Mouse (Mus musculus): ENCODE results near the gene Hcn3. TPM values are rescaled to one million over a fixed set of nuclear protein-coding genes. Genes with fewer than 3 reads are reported as not detected.

Gene Hcn3
- polyA plus RNA-seq (2015; fragmentation: Nextera tagmentation; extraction: Ambion mirVana), result 33.7 and 44.1 TPM in 2 replicates

DNA sequence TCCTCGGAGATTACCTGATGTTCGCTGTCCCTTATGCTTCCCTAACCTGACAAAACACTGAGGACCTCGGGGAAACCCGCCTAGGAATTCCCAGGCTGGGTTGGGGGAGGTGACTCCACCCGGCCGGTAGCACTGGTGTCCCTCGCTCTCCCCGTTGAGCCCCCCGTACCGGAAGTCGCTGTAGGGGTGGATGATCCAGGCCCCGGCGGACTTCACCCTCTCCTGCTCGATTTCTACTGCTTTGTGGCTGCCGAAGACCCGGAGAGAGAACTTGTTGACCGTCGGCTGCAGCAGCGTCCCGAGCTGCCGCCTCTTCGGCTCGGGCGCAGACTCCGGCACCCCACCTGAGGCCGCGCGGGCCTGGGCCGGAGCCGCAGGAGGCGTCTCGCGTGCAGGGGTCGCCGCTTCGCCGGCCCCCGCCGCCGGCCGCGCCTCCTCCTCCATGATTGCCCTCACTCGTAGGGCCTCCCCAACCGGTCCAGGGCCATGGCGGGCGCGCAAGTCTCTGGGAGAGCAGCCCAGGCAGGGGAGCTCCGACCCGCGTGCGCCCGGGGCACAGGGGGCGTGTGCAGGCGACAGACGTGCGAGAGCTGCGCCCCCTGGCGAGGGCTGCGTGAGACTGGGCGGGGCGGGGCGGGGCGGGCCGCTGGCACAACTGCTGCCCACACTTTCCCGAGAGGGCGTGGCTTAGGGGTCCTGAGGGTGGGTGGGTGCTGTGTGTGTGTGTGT, at the start of gene Hcn3:
Gene Hcn3 (minus strand): TSS at position 581 of the 729 bp plus-strand sequence.

DNA sequence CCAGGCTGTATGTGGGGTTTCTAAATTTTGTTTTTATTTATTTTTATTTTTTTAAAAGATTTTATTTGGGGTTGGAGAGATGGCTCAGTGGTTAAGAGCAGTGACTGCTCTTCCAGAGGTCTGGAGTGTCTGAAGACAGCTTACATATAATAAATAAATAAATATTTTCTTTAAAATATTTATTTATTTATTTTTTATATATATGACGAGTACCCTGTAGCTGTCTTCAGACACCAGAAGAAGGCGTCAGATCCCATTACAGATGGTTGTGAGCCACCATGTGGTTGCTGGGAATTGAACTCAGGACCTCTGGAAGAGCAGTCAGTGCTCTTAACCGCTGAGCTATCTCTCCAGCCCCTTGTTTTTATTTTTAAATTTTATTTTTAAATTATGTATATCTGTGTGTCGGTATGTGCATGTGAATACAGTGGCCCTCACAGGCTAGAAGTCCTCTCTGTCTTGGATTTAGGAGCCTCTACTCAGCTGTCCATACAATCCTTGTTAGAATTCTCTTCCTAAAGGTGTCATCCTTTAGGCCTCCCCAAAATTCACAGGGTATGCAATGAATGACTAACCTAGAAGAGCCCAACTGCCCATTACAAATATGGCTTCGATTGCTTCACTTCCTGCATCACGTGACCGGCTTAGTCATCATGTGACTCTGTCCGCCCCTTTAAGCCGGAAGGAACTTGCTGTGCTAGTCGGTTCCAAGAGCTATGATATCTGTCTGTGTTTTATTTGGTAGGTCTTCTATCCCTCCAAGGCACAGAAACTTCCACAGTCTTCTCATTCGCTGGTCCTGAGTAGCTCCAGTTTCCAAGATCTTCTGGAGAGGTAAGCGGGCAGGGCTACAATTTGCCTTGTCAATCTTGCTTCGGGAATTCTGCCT, 42.5 kb upstream of the Hcn3 start, which contains the start of gene Gba:
Gene Gba (plus strand): TSS at position 676 of the 889 bp plus-strand sequence.

DNA sequence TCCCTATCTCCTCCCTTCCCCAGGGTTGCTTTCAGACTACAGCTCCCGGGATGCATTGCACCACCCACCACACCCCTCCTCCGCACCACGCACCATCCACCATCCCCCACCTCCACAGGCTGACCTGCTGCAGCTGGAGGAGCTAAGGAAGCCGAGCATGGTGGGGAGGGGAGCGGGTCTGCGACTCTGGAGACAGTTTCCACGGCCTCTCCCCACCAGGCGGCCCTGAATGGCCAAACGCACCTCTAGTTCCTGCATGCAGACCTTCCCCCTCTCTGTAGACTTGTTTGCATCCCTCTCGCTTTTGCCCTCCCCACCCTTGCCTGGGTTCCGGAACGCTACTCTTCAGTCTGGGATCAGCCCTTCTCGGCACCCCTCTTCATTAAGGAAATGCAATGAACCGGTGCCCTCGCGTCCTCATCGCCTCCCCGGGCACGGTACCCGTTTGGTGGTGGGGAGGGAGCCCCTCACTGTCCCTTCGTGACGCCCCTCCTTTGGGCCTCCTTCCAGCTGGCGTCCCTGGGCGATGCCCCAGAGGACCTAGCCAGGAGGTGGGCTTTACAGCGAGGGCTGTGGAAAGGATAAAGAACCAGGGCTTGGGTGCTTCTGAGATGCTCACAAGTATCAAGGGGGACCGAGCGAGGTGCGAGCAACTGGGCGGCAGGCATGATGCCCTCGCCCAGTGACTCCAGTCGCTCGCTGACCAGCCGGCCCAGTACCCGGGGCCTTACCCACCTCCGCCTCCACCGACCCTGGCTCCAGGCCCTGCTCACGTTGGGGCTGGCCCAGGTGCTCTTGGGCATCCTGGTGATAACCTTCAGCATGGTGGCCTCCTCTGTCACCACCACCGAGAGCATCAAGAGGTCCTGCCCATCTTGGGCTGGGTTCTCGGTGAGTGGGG, 23.3 kb upstream of the Hcn3 start, which contains the start of gene Fam189b:
Gene Fam189b (plus strand): TSS at position 86 of the 901 bp plus-strand sequence.

DNA sequence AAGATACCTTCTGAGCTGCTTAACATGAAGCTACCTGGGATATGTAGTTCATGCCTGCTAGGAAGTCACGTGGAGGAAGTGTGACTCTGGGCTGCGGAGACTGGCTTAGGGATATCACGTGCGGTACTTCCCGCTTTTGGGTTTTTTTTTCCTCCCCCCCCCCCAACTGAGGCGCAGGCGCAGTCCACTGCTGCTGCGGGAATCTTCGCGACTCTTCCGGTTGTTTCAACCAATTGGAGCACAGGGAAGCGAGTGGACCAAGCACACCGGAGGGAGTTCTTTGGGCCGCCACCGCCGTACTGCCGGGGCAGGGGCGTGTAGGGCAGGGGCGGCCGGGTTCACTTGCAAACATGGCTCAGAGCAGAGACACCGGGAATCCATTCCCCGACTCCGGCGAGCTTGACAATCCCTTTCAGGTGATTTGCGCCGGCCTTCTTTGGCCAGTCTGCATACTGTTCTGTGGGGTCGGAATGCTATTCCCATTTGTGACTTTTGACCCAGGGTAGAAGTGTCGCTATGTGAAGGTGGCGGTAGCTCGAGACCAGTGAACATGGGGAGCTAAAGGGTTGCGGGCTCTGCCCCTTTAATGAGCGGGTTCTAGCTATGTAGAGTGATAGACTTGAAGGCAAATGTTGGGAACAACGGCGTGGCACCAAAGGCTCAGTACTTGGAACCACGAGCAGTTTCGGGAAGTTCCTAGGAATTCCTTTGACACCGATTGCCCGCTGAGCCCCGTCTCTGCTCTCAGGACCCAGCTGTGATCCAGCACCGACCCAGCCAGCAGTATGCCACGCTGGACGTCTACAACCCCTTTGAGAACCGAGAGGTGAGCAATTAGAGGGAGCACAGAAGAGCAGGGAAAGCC, 17.5 kb upstream of the Hcn3 start, which contains the start of gene Scamp3:
Gene Scamp3 (plus strand): TSS at position 232 of the 865 bp plus-strand sequence.

DNA sequence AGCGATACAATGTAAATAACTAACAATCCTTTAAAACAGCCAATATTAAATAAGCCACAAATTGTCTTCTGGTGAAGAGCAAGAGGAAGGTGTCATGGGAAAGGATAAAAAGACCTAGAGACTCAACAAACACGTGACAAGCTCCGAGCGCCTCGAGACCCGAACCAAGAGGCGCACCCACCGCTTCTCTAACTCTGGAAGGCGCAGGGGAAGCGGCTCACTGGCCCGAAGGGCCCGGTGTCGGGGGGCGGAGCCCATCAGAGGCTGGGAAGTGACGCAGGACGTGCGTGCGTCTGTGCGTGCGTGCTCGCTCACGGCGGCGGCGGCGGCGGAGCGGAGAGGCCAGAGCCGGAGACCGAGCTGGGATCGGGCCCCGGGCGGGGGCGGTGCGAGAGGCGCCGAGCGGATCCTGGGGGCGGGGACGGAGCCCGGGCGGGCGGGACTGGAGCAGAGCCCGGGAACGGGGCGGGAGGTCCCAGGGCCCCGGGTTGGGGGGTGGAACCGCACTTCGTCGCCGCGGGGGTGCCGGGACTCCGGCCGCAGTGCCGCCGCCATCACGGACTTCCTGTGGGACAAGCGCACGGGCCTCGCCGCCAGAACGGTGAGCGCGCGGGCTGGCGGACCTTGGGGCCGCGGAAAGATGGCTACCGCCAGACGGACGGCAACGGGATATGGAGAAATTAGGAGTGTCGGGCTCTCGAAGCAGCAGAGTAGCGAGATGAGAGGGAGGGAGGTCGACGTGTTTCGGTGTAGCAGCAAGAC, 4.7 kb upstream of the Hcn3 start, which contains the start of gene Clk2:
Gene Clk2 (plus strand): TSS at position 290 of the 762 bp plus-strand sequence.

DNA sequence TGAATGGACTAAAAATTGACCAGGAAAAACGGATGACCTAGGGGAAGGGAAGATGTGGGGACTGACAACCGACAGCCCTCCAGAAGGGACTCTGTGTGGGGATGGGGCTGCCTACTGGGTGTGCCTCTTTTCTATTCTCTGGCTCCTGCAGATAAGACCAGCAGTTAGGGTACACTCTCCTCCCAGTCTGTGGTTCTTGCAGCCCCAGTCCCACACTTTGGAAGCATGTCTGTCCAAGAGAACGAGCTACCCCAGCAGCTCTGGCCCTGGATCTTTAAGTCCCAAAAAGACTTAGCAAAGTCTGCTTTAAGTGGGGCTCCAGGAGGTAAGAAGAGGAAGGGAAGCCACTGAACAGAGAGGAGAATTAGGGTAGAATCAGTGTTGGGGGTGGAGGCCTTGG, 24.0 kb downstream of the Hcn3 start, which contains the start of gene Pklr:
Gene Pklr (plus strand): TSS at position 185 of the 400 bp plus-strand sequence.

DNA sequence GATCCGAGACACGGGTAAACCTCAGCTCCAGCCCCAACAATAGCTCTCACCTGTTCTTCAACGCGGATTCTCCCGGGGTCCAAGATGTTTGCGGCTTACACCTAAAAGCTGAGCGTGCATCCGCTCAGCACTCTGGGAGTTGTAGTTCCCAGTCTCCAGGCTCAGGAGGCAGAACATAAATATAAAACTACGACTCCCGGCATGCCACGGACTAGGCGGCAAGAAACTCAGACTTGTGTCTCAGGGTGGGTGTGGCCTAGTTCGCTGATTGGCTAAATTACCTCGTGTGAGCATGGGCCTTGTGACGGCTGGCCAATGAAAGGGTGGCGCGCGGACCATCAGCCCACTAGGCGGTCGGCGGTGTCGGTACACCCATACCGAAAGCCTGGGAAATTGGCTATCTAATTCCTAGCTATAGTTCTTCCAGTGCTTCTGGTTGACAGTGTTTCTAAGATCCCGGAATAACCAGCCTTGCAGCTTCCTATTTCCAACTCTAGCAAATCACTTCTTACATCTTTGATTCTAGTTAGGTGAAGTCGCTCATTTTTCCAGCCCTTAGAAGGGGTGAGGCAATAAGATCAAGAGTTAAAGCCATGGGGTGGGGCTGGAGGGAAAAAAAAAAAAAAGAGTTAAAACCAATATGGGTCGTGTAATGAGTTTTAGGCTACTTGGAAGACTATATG, 58.0 kb downstream of the Hcn3 start, which contains the start of gene Fdps:
Gene Fdps (minus strand): TSS at position 148 of the 683 bp plus-strand sequence.

DNA sequence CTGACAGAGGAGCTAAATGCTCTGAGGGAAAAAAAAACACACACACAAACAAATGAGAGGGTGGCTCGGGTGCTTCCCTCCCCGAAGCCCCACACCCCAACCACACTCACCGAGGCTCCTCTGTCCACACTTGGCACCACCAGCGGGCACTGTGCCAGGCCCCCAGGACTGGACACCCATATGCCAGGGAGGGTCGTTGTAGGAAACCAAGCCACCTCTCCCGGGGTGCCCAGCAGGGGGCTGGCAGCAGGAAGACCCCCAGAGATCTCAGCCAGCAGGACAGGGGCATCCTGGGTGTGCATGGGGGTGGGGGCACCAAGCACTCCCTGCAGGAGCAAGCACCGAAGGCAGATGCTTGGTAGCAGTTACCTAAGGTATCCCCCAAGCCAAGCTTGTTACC, 59.2 kb downstream of the Hcn3 start, which contains the start of gene Gm43738:
Gene Gm43738 (minus strand): TSS at position 289 of the 400 bp plus-strand sequence.

Other genes with a start within 250 kb of the Hcn3 start
- gene Msto1, start 246.2 kb downstream of the Hcn3 start, polyA plus RNA-seq (2015; fragmentation: Nextera tagmentation; extraction: Ambion mirVana), result 45.5 and 51.9 TPM in 2 replicates
- gene Ash1l, start 209.6 kb downstream of the Hcn3 start, polyA plus RNA-seq (2015; fragmentation: Nextera tagmentation; extraction: Ambion mirVana), result 15.8 and 17.1 TPM in 2 replicates
- 118 and 128 TPM in 2 replicates for gene Dap3, start 209.0 kb downstream of the Hcn3 start, polyA plus RNA-seq (2015; fragmentation: Nextera tagmentation; extraction: Ambion mirVana)
- 99.3 and 116 TPM in 2 replicates for gene Rusc1, start 66.9 kb downstream of the Hcn3 start, polyA plus RNA-seq (2015; fragmentation: Nextera tagmentation; extraction: Ambion mirVana)
- not detected in 2 replicates for gene Gm43738, start 59.1 kb downstream of the Hcn3 start, polyA plus RNA-seq (2015; fragmentation: Nextera tagmentation; extraction: Ambion mirVana)
- 365 and 386 TPM in 2 replicates for gene Fdps, start 58.2 kb downstream of the Hcn3 start, polyA plus RNA-seq (2015; fragmentation: Nextera tagmentation; extraction: Ambion mirVana)
- gene Pklr, start 24.1 kb downstream of the Hcn3 start, polyA plus RNA-seq (2015; fragmentation: Nextera tagmentation; extraction: Ambion mirVana), result 0.05 and 0.23 TPM in 2 replicates
- 18.0 and 20.4 TPM in 2 replicates for gene Clk2, start 4.6 kb upstream of the Hcn3 start, polyA plus RNA-seq (2015; fragmentation: Nextera tagmentation; extraction: Ambion mirVana)
- gene Scamp3, start 17.3 kb upstream of the Hcn3 start, polyA plus RNA-seq (2015; fragmentation: Nextera tagmentation; extraction: Ambion mirVana), result 157 and 167 TPM in 2 replicates
- gene Fam189b, start 22.9 kb upstream of the Hcn3 start, polyA plus RNA-seq (2015; fragmentation: Nextera tagmentation; extraction: Ambion mirVana), result 32.2 and 35.7 TPM in 2 replicates
- gene Gba, start 42.7 kb upstream of the Hcn3 start, polyA plus RNA-seq (2015; fragmentation: Nextera tagmentation; extraction: Ambion mirVana), result 44.1 and 48.5 TPM in 2 replicates
- 43.9 and 50.6 TPM in 2 replicates for gene Thbs3, start 55.0 kb upstream of the Hcn3 start, polyA plus RNA-seq (2015; fragmentation: Nextera tagmentation; extraction: Ambion mirVana)
- 160 and 167 TPM in 2 replicates for gene Mtx1, start 66.9 kb upstream of the Hcn3 start, polyA plus RNA-seq (2015; fragmentation: Nextera tagmentation; extraction: Ambion mirVana)
- 0.67 and 1.2 TPM in 2 replicates for gene Muc1, start 68.9 kb upstream of the Hcn3 start, polyA plus RNA-seq (2015; fragmentation: Nextera tagmentation; extraction: Ambion mirVana)
- gene Krtcap2, start 85.8 kb upstream of the Hcn3 start, polyA plus RNA-seq (2015; fragmentation: Nextera tagmentation; extraction: Ambion mirVana), result 272 and 290 TPM in 2 replicates
- gene Trim46, start 86.1 kb upstream of the Hcn3 start, polyA plus RNA-seq (2015; fragmentation: Nextera tagmentation; extraction: Ambion mirVana), result 48.0 and 58.9 TPM in 2 replicates
- gene Dpm3, start 99.2 kb upstream of the Hcn3 start, polyA plus RNA-seq (2015; fragmentation: Nextera tagmentation; extraction: Ambion mirVana), result 131 and 136 TPM in 2 replicates
- 56.5 and 58.8 TPM in 2 replicates for gene Slc50a1, start 110.4 kb upstream of the Hcn3 start, polyA plus RNA-seq (2015; fragmentation: Nextera tagmentation; extraction: Ambion mirVana)
- gene Efna1, start 120.9 kb upstream of the Hcn3 start, polyA plus RNA-seq (2015; fragmentation: Nextera tagmentation; extraction: Ambion mirVana), result 7.1 and 9.8 TPM in 2 replicates
- 90.5 and 99.5 TPM in 2 replicates for gene Efna3, start 162.8 kb upstream of the Hcn3 start, polyA plus RNA-seq (2015; fragmentation: Nextera tagmentation; extraction: Ambion mirVana)
- 2.2 and 2.3 TPM in 2 replicates for gene Efna4, start 177.8 kb upstream of the Hcn3 start, polyA plus RNA-seq (2015; fragmentation: Nextera tagmentation; extraction: Ambion mirVana)
- 77.7 and 84.5 TPM in 2 replicates for gene Adam15, start 189.8 kb upstream of the Hcn3 start, polyA plus RNA-seq (2015; fragmentation: Nextera tagmentation; extraction: Ambion mirVana)
- 0.26 and 0.42 TPM in 2 replicates for gene Dcst2, start 201.8 kb upstream of the Hcn3 start, polyA plus RNA-seq (2015; fragmentation: Nextera tagmentation; extraction: Ambion mirVana)
- 1.4 and 1.6 TPM in 2 replicates for gene Dcst1, start 205.1 kb upstream of the Hcn3 start, polyA plus RNA-seq (2015; fragmentation: Nextera tagmentation; extraction: Ambion mirVana)
- 1.1 and 1.4 TPM in 2 replicates for gene Zbtb7b, start 234.6 kb upstream of the Hcn3 start, polyA plus RNA-seq (2015; fragmentation: Nextera tagmentation; extraction: Ambion mirVana)
- not detected in 2 replicates for gene Lenep, start 242.6 kb upstream of the Hcn3 start, polyA plus RNA-seq (2015; fragmentation: Nextera tagmentation; extraction: Ambion mirVana)

All from neural tube, postnatal 0 days (tissue).